9 mouse cellular contexts compared by ENCODE assay signal in the genomic region with DNA sequence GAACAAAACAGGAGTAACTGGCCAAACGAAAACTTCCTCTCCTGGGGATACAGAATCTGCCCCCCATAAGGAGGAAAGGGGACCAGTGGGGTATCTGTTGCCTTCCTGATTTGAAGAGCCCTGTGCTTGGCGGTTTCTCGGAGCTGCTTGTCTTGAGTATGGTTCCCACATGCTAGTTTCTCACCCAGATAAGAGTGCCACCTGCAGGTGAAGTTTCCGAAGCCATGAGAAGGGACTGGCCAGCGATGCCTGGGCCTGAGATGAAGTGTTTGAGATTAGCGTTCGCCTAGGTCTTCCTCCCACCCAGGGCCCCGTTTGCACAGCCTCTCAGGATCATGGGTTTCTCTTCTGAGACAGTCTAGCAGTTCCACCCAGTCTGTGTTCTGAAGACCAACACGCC. TPM values are rescaled to one million over a fixed set of nuclear protein-coding genes. Genes with fewer than 3 reads are reported as not detected.
DNase-seq lines count a peak whose midpoint lies in the region; ATAC-seq lines count a peak whose summit lies in the region.
"Had no signal": no experiment of that assay in that cellular context is flagged by ENCODE, and none has a peak within 500 bp of the region (broad histone marks: within the 10 kb centered on the region; RNA-seq: fewer than 3 reads in every experiment).

No protein-coding gene starts in this region.

- no peak overlapping the region for H3K4me2 ChIP-seq in hindbrain, embryonic 13.5 days
- H3K4me2 ChIP-seq in hindbrain, embryonic 14.5 days (replicated peaks), result no peak overlapping the region
- H3K4me2 ChIP-seq: hindbrain, embryonic 15.5 days had no signal

- H3K9ac ChIP-seq in hindbrain, embryonic 13.5 days, result 0 out of 2 replicates have a peak overlapping the region, but pooled peaks have one; percentile 55
- no peak overlapping the region for H3K9ac ChIP-seq in hindbrain, embryonic 14.5 days
- H3K9ac ChIP-seq: hindbrain, embryonic 15.5 days had no signal

- 30% methylated on average over 9 of the region's 9 CpGs for WGBS in hindbrain, embryonic 13.5 days
- WGBS in hindbrain, embryonic 14.5 days, result 38% methylated on average over 9 of the region's 9 CpGs

- no peaks in the 10 kb centered on the region for H3K9me3 ChIP-seq in hindbrain, embryonic 13.5 days
- H3K9me3 ChIP-seq in hindbrain, embryonic 14.5 days (ENCODE audit: control insufficient read depth, low read length), result no peaks in the 10 kb centered on the region
- H3K9me3 ChIP-seq: hindbrain, embryonic 15.5 days had no signal

- no peak for ATAC-seq in hindbrain, embryonic 13.5 days (ENCODE audit: low FRiP score)
- no peak for ATAC-seq in hindbrain, embryonic 14.5 days (ENCODE audit: low FRiP score)

- DNase-seq in hindbrain, embryonic 14.5 days (ENCODE audit: low spot score), result no peak
- DNase-seq in 3T3-L1 (ENCODE audit: low read depth, low spot score) (peak; percentile 63), MN1 (ENCODE audit: low spot score) (peak; percentile 86)
- DNase-seq in induced T-regulatory cell, adult 2 months (ENCODE audit: low read depth), result peak; percentile 72
- no peak for DNase-seq in ovary, postnatal 14 days (ENCODE audit: low spot score)
- DNase-seq in heart, postnatal 4 days, result no peak
- DNase-seq in heart, adult 9 months (ENCODE audit: low spot score in 2 of 2), result no peak

- H3K27me3 ChIP-seq in hindbrain, embryonic 13.5 days, result no peaks in the 10 kb centered on the region
- no peaks in the 10 kb centered on the region for H3K27me3 ChIP-seq in hindbrain, embryonic 14.5 days (ENCODE audit: control insufficient read depth, insufficient read depth, low read length)
- H3K27me3 ChIP-seq: hindbrain, embryonic 15.5 days had no signal

- H3K4me3 ChIP-seq in hindbrain, embryonic 13.5 days, result no peak overlapping the region
- no peak overlapping the region for H3K4me3 ChIP-seq in hindbrain, embryonic 14.5 days (replicated peaks; ENCODE audit: low read length)
- H3K4me3 ChIP-seq: hindbrain, embryonic 15.5 days had no signal

- H3K27ac ChIP-seq in hindbrain, embryonic 13.5 days, result no peak overlapping the region
- no peak overlapping the region for H3K27ac ChIP-seq in hindbrain, embryonic 14.5 days

- H3K4me1 ChIP-seq in hindbrain, embryonic 13.5 days (replicated peaks), result peaks cover 30% of the 10 kb centered on the region
- peaks cover 28% of the 10 kb centered on the region for H3K4me1 ChIP-seq in hindbrain, embryonic 14.5 days (replicated peaks; ENCODE audit: control insufficient read depth, insufficient read depth, low read length)

- H3K36me3 ChIP-seq in hindbrain, embryonic 13.5 days, result no peaks in the 10 kb centered on the region
- no peaks in the 10 kb centered on the region for H3K36me3 ChIP-seq in hindbrain, embryonic 14.5 days (replicated peaks; ENCODE audit: control insufficient read depth, insufficient read depth)
- H3K36me3 ChIP-seq: hindbrain, embryonic 15.5 days had no signal

RNA-seq across cellular contexts. Expression of gene Pdxp, which starts 1.7 kb away (rescaled TPM):
- polyA plus RNA-seq in hindbrain, embryonic 13.5 days (2015; fragmentation: Nextera tagmentation; extraction: Ambion mirVana), result 62.7 and 64.3 TPM in 2 replicates
- 105 and 121 TPM in 2 replicates for polyA plus RNA-seq in hindbrain, embryonic 14.5 days (2014; fragmentation: Nextera tagmentation; extraction: Ambion mirVana)
- 1 to 10 TPM; 9.3 to 9.4 TPM for total RNA-seq in heart, postnatal 4 days (2021)

RNA-seq across cellular contexts. Expression of gene Sh3bp1, which starts 12.5 kb away (rescaled TPM):
- 3.8 and 4.5 TPM in 2 replicates for polyA plus RNA-seq in hindbrain, embryonic 13.5 days (2015; fragmentation: Nextera tagmentation; extraction: Ambion mirVana)
- 3.7 and 5.5 TPM in 2 replicates for polyA plus RNA-seq in hindbrain, embryonic 14.5 days (2014; fragmentation: Nextera tagmentation; extraction: Ambion mirVana)
- 10 to 100 TPM in 1 of 2 experiments, 1 to 10 TPM in 1; 7.7 to 11.1 TPM for total RNA-seq in heart, postnatal 4 days (2021)

RNA-seq across cellular contexts. Expression of gene Gm49510, which starts 12.6 kb away (rescaled TPM):
- polyA plus RNA-seq in hindbrain, embryonic 13.5 days (2015; fragmentation: Nextera tagmentation; extraction: Ambion mirVana), result not detected in 2 replicates
- 0.16 TPM in 1 of 2 replicates, not detected in the other for polyA plus RNA-seq in hindbrain, embryonic 14.5 days (2014; fragmentation: Nextera tagmentation; extraction: Ambion mirVana)
- total RNA-seq in heart, postnatal 4 days (2021), result under 1 TPM in 1 of 2 experiments, not detected in 1; 0.29 TPM
- polyA plus RNA-seq: hindbrain, embryonic 15.5 days had no signal

RNA-seq across cellular contexts. Expression of gene Lgals1, which starts 14.5 kb away (rescaled TPM):
- 193 and 202 TPM in 2 replicates for polyA plus RNA-seq in hindbrain, embryonic 13.5 days (2015; fragmentation: Nextera tagmentation; extraction: Ambion mirVana)
- 117 and 157 TPM in 2 replicates for polyA plus RNA-seq in hindbrain, embryonic 14.5 days (2014; fragmentation: Nextera tagmentation; extraction: Ambion mirVana)
- total RNA-seq in heart, postnatal 4 days (2021), result 100 to 1,000 TPM; 465 to 471 TPM

RNA-seq across cellular contexts. Expression of gene Nol12, which starts 22.7 kb away (rescaled TPM):
- 57.4 and 62.3 TPM in 2 replicates for polyA plus RNA-seq in hindbrain, embryonic 13.5 days (2015; fragmentation: Nextera tagmentation; extraction: Ambion mirVana)
- polyA plus RNA-seq in hindbrain, embryonic 14.5 days (2014; fragmentation: Nextera tagmentation; extraction: Ambion mirVana), result 57.7 and 59.2 TPM in 2 replicates
- 10 to 100 TPM; 20.2 to 22.6 TPM for total RNA-seq in heart, postnatal 4 days (2021)

Comparison
In these comparisons a context has a peak if more than half of its experiments do, and no peak if none do; other contexts are left out.
1. DNase-seq: peak in 3T3-L1 (single experiment), MN1 (single experiment) and induced T-regulatory cell, adult 2 months (single experiment); none in hindbrain, embryonic 14.5 days (single experiment), ovary, postnatal 14 days (single experiment), heart, postnatal 4 days (single experiment) and heart, adult 9 months (0 of 2).